Mouse (Mus musculus) left cerebral cortex, postnatal 4 days (tissue): ENCODE measurements at regions not wholly inside any gene's neighbourhood (a gene's known extent, or its start where the extent isn't known, plus 50 kb on each side); places are given as distances from the start of the nearest gene placed in this dataset.

Source experiments
- DNase-seq: peaks from one replicate; pipeline ENCODE4 v3.0.0-alpha.2; 2022
- intact Hi-C: fragments of 180-260 bp; cut with DNase I; formaldehyde crosslinking; loops from one replicate; pipeline ENCODE4 v1.15.1; 2025

- DNase-seq: no peak
- intact Hi-C loops: no loop called here
Measured at GRCm38 (mm10) chr19:26938911-26939310, 53.2 kb downstream of the Gm815 start.

GRCm38 (mm10) chr19:26944006-26944405 lies 58.3 kb downstream of the Gm815 start:
- intact Hi-C loops: no loop called here
- DNase-seq: no peak

- DNase-seq: no peak
- intact Hi-C loops: no loop called here
Measured at GRCm38 (mm10) chr19:26946562-26946961, 60.9 kb downstream of the Gm815 start.

- DNase-seq: peak; percentile 21
- intact Hi-C loops: no loop called here
Measured at GRCm38 (mm10) chr19:26948479-26948878, 62.8 kb downstream of the Gm815 start.

DNA sequence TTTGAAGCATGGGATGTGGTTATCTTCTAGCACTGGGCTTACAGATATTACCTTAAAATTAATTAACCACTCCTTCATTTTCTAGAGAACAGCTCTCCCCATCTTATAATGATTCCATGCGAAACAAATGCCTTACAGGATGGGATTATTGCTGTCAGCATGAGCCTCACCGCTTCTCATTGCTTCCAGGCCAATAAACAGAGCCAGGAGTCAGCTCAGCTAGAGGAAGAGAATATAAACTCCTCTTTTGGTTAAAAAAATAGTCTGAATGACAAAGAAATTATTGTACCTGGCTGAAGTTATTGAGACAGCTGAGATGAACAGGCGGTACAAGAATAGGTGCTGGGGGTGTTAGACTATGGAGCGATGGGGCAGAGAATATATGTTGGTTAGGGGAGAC lies 63.5 kb downstream of the Gm815 start:
- no peak for DNase-seq
- intact Hi-C loops: no loop called here

DNA sequence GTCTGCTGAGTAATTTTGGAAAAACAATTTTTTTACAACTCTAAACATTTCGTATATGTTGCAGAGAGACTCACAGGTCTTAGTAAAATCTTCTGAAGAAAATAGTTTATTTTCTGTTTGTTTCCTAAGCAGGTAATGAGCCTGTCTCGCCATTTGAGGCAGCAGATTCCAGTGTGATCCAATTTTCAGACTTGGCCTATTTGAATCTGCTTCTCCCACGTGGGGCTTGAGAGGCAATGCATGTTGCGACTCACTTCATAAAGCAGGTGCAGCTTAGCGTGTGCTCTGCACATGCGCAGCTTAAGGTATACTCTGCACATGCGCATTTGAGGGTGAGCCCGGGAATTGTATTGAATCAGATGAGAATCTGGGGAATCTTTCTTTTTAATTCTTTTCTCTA lies 67.7 kb downstream of the Gm815 start:
- DNase-seq: no peak
- intact Hi-C loops: no loop called here

- intact Hi-C loops: no loop called here
- no peak for DNase-seq
Measured at GRCm38 (mm10) chr19:26966055-26966760, 80.5 kb downstream of the Gm815 start.

DNA sequence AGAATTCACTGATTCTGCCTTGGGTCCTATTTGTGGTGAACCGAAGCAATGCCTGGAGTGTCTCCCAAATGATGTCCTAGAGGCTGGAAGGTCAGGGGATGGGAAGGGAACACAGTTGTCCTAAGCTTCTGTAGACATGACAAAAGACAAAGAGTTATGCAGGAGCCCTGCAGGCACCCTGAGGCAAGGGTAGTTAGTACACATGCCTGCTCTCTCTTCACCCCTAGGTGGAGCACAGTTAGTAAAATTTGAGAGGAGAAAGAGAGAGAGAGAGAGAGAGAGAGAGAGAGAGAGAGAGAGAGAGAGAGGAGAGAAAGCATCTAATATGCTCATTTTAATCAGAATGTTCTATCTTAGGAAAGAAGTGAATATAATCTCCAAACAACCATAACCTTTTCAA lies 87.4 kb downstream of the Gm815 start:
- peak; percentile 16 for DNase-seq

GRCm38 (mm10) chr19:26973773-26974548 lies 88.3 kb downstream of the Gm815 start:
- DNase-seq: no peak
- intact Hi-C loops: loop anchor here (10.0 kb wide), 1 partner anchor 241 kb away; the partner anchor contains the start of gene Vldlr

More for the DNA sequence above, 87.4 kb downstream of the Gm815 start:
- intact Hi-C loops: loop anchor here (10.0 kb wide), 1 partner anchor 242 kb away; the partner anchor contains the start of gene Vldlr

GRCm38 (mm10) chr19:26974576-26975204 lies 89.0 kb downstream of the Gm815 start:
- DNase-seq: no peak
- intact Hi-C loops: loop anchor here (10.0 kb wide), 1 partner anchor 240 kb away; the partner anchor contains the start of gene Vldlr

DNA sequence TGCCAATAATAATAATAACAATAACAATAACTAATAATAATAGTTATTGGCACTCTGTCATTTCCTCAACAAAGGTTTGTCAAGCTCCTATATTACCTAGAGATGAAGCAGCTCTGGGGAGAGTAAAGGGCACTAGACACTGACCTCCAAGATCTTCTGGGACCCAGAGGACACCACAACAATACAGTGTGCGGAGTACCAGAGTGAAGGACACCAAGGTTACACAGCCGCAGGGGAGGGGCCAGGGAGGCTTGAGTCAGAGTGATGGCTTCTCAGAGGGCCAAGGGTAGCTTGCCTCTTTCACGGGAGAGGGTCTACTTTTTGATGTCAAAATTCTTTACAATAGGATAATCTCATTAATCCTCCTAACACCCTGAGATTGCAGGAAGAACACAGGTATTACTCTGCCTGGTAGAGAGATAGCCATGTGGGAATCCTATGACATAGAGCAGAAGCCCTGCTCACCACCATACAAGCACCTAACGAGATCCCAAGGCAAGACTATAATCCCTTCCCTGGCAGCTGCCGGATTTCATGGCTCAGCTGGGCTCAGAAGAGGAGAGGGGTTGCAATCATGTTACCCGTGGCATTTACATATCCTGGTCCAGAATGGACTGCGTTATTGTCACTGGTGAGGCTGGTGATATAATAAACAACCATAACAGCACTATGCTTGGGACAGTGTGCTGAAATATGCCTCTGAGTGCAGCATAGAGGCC lies 91.1 kb downstream of the Gm815 start:
- intact Hi-C loops: loop anchor here (10.0 kb wide), 1 partner anchor 238 kb away; the partner anchor contains the start of gene Vldlr
- no peak for DNase-seq

GRCm38 (mm10) chr19:26977887-26978639 lies 92.4 kb downstream of the Gm815 start:
- peak; percentile 65 for DNase-seq
- intact Hi-C loops: loop anchor here (10.0 kb wide), 1 partner anchor 237 kb away; the partner anchor contains the start of gene Vldlr

DNA sequence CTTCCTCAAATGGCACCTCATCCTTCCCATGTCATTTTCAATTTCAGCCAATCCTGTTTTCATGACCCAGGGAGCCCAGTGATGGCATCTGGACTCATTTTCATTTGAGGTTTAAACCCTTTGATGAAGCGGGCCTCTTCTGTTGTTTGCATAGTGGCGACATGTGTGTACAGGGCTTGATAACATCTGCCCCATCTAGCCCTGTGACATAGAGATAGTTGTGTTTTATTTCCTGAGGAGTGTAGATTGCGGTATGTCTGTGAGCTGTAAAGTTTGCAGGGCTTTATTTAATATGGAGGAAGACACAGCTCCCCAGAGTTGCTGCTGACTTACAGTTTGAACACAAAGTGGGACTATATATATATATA lies 92.9 kb downstream of the Gm815 start:
- intact Hi-C loops: loop anchor here (10.0 kb wide), 1 partner anchor 236 kb away; the partner anchor contains the start of gene Vldlr
- no peak for DNase-seq

- no peak for DNase-seq
- intact Hi-C loops: loop anchor here (10.0 kb wide), 1 partner anchor 235 kb away; the partner anchor contains the start of gene Vldlr
Measured at GRCm38 (mm10) chr19:26979322-26979721, 93.6 kb downstream of the Gm815 start.

GRCm38 (mm10) chr19:26986672-26987071 lies 101.0 kb downstream of the Gm815 start:
- no peak for DNase-seq

GRCm38 (mm10) chr19:26987197-26987596 lies 101.5 kb downstream of the Gm815 start:
- intact Hi-C loops: no loop called here
- no peak for DNase-seq

More at GRCm38 (mm10) chr19:26986672-26987071, 101.0 kb downstream of the Gm815 start:
- intact Hi-C loops: no loop called here

GRCm38 (mm10) chr19:26987909-26988456 lies 102.3 kb downstream of the Gm815 start:
- DNase-seq: no peak
- intact Hi-C loops: no loop called here

DNA sequence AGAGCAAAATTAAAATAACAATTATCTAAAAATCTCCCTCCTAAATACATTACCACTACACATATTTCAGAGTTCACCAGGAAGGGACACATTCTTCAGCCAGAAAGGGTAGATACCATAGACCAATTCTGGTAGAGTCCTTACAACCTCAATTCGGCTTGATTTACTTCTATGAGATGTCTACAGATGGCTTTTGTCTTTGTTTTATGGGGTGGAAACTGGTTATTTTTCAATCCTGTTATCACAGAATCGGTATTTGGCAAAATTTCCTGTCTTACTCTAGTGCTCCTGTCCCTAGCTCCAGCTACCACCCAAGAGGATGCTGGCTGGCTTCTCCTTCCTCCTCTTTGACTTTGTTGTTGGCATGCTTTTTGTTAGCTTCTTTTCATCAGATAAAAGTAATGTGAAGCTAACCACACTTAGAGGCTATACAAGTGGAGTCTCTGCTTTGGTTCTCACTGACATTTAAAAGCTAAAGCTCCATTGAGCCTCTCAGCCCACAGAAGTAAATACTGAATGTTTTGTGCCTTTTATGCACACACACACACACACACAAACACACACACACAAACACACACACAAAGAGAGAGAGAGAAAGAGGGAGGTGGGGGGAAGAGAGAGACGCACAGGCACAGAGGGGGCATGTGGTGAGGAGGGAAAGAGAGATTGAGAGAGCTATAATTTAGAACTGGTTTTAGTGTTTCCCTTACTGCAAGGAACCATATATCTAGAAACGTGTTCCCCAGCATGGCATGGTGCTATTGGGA lies 109.1 kb downstream of the Gm815 start:
- intact Hi-C loops: no loop called here
- DNase-seq: no peak

DNA sequence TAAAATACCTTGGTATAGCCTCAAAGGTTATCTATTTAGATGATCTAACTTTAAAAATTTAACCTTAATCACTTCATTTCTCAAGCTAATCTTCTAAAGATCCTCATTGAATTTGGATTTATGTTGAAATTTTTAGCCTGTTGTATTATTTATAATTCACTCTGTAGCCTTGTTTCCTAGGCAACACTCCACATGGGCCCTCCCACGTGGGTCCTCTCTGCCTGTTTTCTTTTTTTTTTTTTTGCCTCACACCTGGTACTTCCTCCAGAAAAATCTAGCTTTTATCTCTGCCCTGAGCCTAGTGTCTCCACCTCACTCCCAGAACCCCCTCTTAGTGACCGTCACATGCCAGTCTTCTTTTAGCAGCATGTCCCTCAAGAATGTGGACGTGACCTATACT lies 113.9 kb downstream of the Gm815 start:
- intact Hi-C loops: no loop called here
- DNase-seq: no peak
